Comparison of ENCODE assay signal across 8 mouse cellular contexts in the genomic region with DNA sequence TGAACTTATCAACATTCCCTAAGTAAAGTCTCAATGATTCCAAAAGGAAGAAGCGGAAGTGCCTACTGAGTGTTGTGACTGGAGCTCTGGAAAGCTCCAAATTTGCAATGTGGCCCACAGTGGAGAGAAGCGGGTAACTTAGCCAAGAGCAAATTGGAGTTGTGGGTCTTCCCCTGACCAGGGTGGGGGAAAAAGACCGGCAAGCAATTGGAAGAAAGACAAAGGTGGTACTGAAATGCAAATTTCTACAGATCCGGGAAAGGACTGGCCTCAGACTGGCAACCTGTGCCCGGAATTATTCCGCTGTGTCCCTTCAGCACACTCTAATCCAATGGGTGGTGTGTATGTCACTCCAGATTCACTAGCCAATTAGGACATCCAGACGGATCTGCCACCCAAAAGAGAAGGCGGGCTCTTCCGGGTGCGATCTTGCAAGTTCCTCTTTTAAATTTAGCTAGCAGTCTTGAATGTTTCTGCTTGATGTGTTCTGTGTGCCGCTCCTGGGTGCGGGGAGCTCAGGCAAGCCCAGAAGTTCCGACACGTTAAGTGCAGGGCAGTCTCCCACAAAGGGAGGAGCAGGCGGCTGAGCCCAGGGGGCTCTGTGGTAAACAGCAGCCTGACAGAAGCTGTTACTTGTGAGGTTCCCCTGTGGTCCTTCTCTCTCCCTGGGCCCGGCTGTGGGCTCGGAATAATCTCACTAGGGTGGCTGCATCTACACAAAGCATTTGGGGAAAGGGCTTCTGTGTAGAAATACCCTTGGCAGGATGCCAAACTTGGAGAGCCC. TPM values are rescaled to one million over a fixed set of nuclear protein-coding genes. Genes with fewer than 3 reads are reported as not detected.
DNase-seq lines count a peak whose midpoint lies in the region; ATAC-seq and TF ChIP-seq lines count a peak whose summit lies in the region.

No protein-coding gene starts in this region.

- POLR2A ChIA-PET in Patski (lab: Charles Lee) = interaction anchor here (0.6 kb wide), 1 partner anchor 18 kb away, joined by 3 read pairs; no protein-coding TSS in a partner anchor

- H3K4me2 ChIP-seq in lung, embryonic 15.5 days = peak overlapping the region; percentile 78

- H3K9ac ChIP-seq in lung, embryonic 15.5 days = peak overlapping the region; percentile 75

- no peak for TF ChIP-seq CTCF in Patski (IDR thresholded peaks at IDR 0.05)
- TF ChIP-seq CTCF in thymus, adult 2 months (IDR thresholded peaks at IDR 0.05; ENCODE audit: borderline replicate concordance, control insufficient read depth, extremely low read depth, insufficient read depth, low read length, poor library complexity) = no peak

- no peak for DNase-seq in Patski (ENCODE audit: low read depth, low spot score)
- DNase-seq in cerebellum, postnatal 10 days = peak; percentile 86 to 87
- DNase-seq in frontal cortex, adult 2 months (ENCODE audit: extremely low spot score in 1 of 2, low spot score in 1 of 2) = peak; percentile 87 to 91
- DNase-seq in hindbrain, embryonic 10.5 days (ENCODE audit: low spot score) = peak; percentile 77
- peak; percentile 84 for DNase-seq in layer of hippocampus, adult 9-10 months (ENCODE audit: low spot score)
- DNase-seq in ovary, adult 18-20 months (ENCODE audit: low spot score) = peak; percentile 80
- DNase-seq in thymus, adult 2 months = peak; percentile 69

- no peaks in the 10 kb centered on the region for H3K9me3 ChIP-seq in hindbrain, embryonic 10.5 days
- H3K9me3 ChIP-seq in lung, embryonic 15.5 days = no peaks in the 10 kb centered on the region

- H3K27me3 ChIP-seq in Patski = peaks cover 21% of the 10 kb centered on the region
- no peaks in the 10 kb centered on the region for H3K27me3 ChIP-seq in hindbrain, embryonic 10.5 days (ENCODE audit: insufficient read depth, poor library complexity, severe bottlenecking)
- H3K27me3 ChIP-seq in lung, embryonic 15.5 days = 0 out of 2 replicates have a peak, but pooled peaks cover 3% of the 10 kb centered on the region
- no peaks in the 10 kb centered on the region for H3K27me3 ChIP-seq in thymus, adult 2 months (ENCODE audit: control insufficient read depth, insufficient read depth, low read length)

- peak overlapping the region; percentile 67 for H3K4me3 ChIP-seq in hindbrain, embryonic 10.5 days
- peak overlapping the region; percentile 59 for H3K4me3 ChIP-seq in lung, embryonic 15.5 days
- H3K4me3 ChIP-seq in thymus, adult 2 months (ENCODE audit: control insufficient read depth, insufficient read depth, low read length) = peak overlapping the region; percentile 65

- peak; percentile 78 for ATAC-seq in Patski
- ATAC-seq in lung, embryonic 15.5 days (ENCODE audit: borderline replicate concordance, extremely low read depth, low FRiP score, low TSS enrichment) = peak; percentile 100

- peak overlapping the region; percentile 92 for H3K27ac ChIP-seq in hindbrain, embryonic 10.5 days
- peak overlapping the region; percentile 90 for H3K27ac ChIP-seq in lung, embryonic 15.5 days
- H3K27ac ChIP-seq in thymus, adult 2 months (ENCODE audit: control insufficient read depth, insufficient read depth, low read length) = peak overlapping the region; percentile 87

- in situ Hi-C loops in Patski (cut with MboI; ENCODE audit: low pct_unique_long_range_greater_than_20kb) = no loop called here

- no peaks in the 10 kb centered on the region for H3K36me3 ChIP-seq in hindbrain, embryonic 10.5 days
- no peaks in the 10 kb centered on the region for H3K36me3 ChIP-seq in lung, embryonic 15.5 days
- no peaks in the 10 kb centered on the region for H3K36me3 ChIP-seq in thymus, adult 2 months (ENCODE audit: control insufficient read depth, insufficient read depth, low read length)

- 2% methylated on average over 17 of the region's 17 CpGs for WGBS in hindbrain, embryonic 10.5 days
- WGBS in lung, embryonic 15.5 days = 2% methylated on average over 17 of the region's 17 CpGs
- WGBS in thymus, adult 2 months = 6% methylated on average over 17 of the region's 17 CpGs

- CTCF ChIA-PET in Patski (lab: Charles Lee) = no interaction called here

- 0 out of 2 replicates have a peak, but pooled peaks cover 13% of the 10 kb centered on the region for H3K4me1 ChIP-seq in hindbrain, embryonic 10.5 days (replicated peaks)
- H3K4me1 ChIP-seq in lung, embryonic 15.5 days = 0 out of 2 replicates have a peak, but pooled peaks cover 8% of the 10 kb centered on the region
- 0 out of 2 replicates have a peak, but pooled peaks cover 3% of the 10 kb centered on the region for H3K4me1 ChIP-seq in thymus, adult 2 months (replicated peaks; ENCODE audit: control insufficient read depth, insufficient read depth, low read length)

- no peak for TF ChIP-seq POLR2A in thymus, adult 2 months (IDR thresholded peaks at IDR 0.05; ENCODE audit: control insufficient read depth, extremely low read depth, insufficient read depth, low read length, poor library complexity)

RNA-seq across cellular contexts. Expression of gene 1810024B03Rik, which starts 25.3 kb away (rescaled TPM):
- 0.76 TPM for polyA plus RNA-seq in Patski (2021)
- 1.2 and 1.6 TPM in 2 replicates for polyA plus RNA-seq in frontal cortex, adult 2 months (2012; rRNA removed)
- 2.5 and 2.6 TPM in 2 replicates for polyA plus RNA-seq in hindbrain, embryonic 10.5 days (2016; fragmentation: Nextera tagmentation; extraction: Ambion mirVana)
- polyA plus RNA-seq in lung, embryonic 15.5 days (2015; fragmentation: Nextera tagmentation; extraction: Ambion mirVana) = 1.7 and 1.9 TPM in 2 replicates
- 0.96 and 1.3 TPM in 2 replicates for polyA plus RNA-seq in thymus, adult 2 months (2012; rRNA removed)

RNA-seq across cellular contexts. Expression of gene Snrnp200, which starts 25.4 kb away (rescaled TPM):
- 108 TPM for polyA plus RNA-seq in Patski (2021)
- polyA plus RNA-seq in frontal cortex, adult 2 months (2012; rRNA removed) = 60.4 and 65.7 TPM in 2 replicates
- polyA plus RNA-seq in hindbrain, embryonic 10.5 days (2016; fragmentation: Nextera tagmentation; extraction: Ambion mirVana) = 85.7 and 96.5 TPM in 2 replicates
- 53.8 and 54.0 TPM in 2 replicates for polyA plus RNA-seq in lung, embryonic 15.5 days (2015; fragmentation: Nextera tagmentation; extraction: Ambion mirVana)
- polyA plus RNA-seq in thymus, adult 2 months (2012; rRNA removed) = 92.5 and 109 TPM in 2 replicates

RNA-seq across cellular contexts. Expression of gene Itpripl1, which starts 39.5 kb away (rescaled TPM):
- 10.0 TPM for polyA plus RNA-seq in Patski (2021)
- 1.4 and 1.7 TPM in 2 replicates for polyA plus RNA-seq in frontal cortex, adult 2 months (2012; rRNA removed)
- polyA plus RNA-seq in hindbrain, embryonic 10.5 days (2016; fragmentation: Nextera tagmentation; extraction: Ambion mirVana) = 12.6 and 14.1 TPM in 2 replicates
- polyA plus RNA-seq in lung, embryonic 15.5 days (2015; fragmentation: Nextera tagmentation; extraction: Ambion mirVana) = 28.5 and 29.5 TPM in 2 replicates
- 24.6 and 25.4 TPM in 2 replicates for polyA plus RNA-seq in thymus, adult 2 months (2012; rRNA removed)

RNA-seq across cellular contexts. Expression of gene Ncaph, which starts 49.0 kb away (rescaled TPM):
- polyA plus RNA-seq in Patski (2021) = 30.1 TPM
- polyA plus RNA-seq in frontal cortex, adult 2 months (2012; rRNA removed) = 1.6 and 2.4 TPM in 2 replicates
- 83.7 and 110 TPM in 2 replicates for polyA plus RNA-seq in hindbrain, embryonic 10.5 days (2016; fragmentation: Nextera tagmentation; extraction: Ambion mirVana)
- polyA plus RNA-seq in lung, embryonic 15.5 days (2015; fragmentation: Nextera tagmentation; extraction: Ambion mirVana) = 109 and 113 TPM in 2 replicates
- 19.1 and 24.1 TPM in 2 replicates for polyA plus RNA-seq in thymus, adult 2 months (2012; rRNA removed)
